Mouse (Mus musculus) thymus, adult 2 months (tissue): ENCODE measurements around the gene Casp12. TPM values are rescaled to one million over a fixed set of nuclear protein-coding genes. Genes with fewer than 3 reads are reported as not detected.
"Not testable (repeated sequence)": the region's sequence is repeated elsewhere in the genome, so short reads cannot be mapped to it uniquely, and the experiment has no call there.

ENCODE experiments used
- DNase-seq: peaks from one replicate; pipeline ENCODE4 v3.0.0; 2021
- H3K27ac ChIP-seq: fragments of 200-500 bp; 2 replicates; pipeline ENCODE4 v1.5.1; 2012; ENCODE audit warnings: low read length, control low read depth; ENCODE audit not compliant: control insufficient read depth, insufficient read depth
- H3K27me3 ChIP-seq: fragments of 200-500 bp; 2 replicates; pipeline ENCODE4 v1.6.1; 2012; ENCODE audit warnings: mild to moderate bottlenecking, low read length, moderate library complexity, mixed read lengths; ENCODE audit not compliant: control insufficient read depth, insufficient read depth
- H3K36me3 ChIP-seq: fragments of 200-500 bp; 2 replicates; pipeline ENCODE4 v1.6.1; 2012; ENCODE audit warnings: mild to moderate bottlenecking, low read length, moderate library complexity; ENCODE audit not compliant: control insufficient read depth, insufficient read depth
- H3K4me1 ChIP-seq: fragments of 200-500 bp; replicated peaks from 2 replicates; pipeline ENCODE4 v1.6.1; 2012; ENCODE audit warnings: low read length; ENCODE audit not compliant: control insufficient read depth, insufficient read depth
- H3K4me3 ChIP-seq: fragments of 200-500 bp; 2 replicates; pipeline ENCODE4 v1.5.1; 2012; ENCODE audit warnings: mild to moderate bottlenecking, low read length, control low read depth, moderate library complexity; ENCODE audit not compliant: control insufficient read depth, insufficient read depth
- CTCF ChIP-seq: fragments of 200-500 bp; IDR thresholded peaks from 2 replicates; pipeline ENCODE4 v1.5.1; 2012; ENCODE audit warnings: mild to moderate bottlenecking, control low read depth, low read length, moderate library complexity, borderline replicate concordance; ENCODE audit not compliant: control insufficient read depth, poor library complexity, insufficient read depth; ENCODE audit errors: extremely low read depth
- POLR2A ChIP-seq: fragments of 200-500 bp; IDR thresholded peaks from 2 replicates; pipeline ENCODE4 v1.6.1; 2012; ENCODE audit warnings: mild to moderate bottlenecking, low read length, control low read depth, moderate library complexity; ENCODE audit not compliant: control insufficient read depth, poor library complexity, insufficient read depth; ENCODE audit errors: extremely low read depth
- WGBS: fragments of 180-500 bp; shearing (Covaris S2); methylation state at CpG from one replicate; pipeline ENCODE4 v1.1.7; 2018; 5-methylcytosine and 5-hydroxymethylcytosine counted together
- polyA plus RNA-seq: library from polyadenylated mRNA; depleted of rRNA; stranded (reverse); fragments of >200 nt; gene quantifications from 2 replicates; pipeline ENCODE4 v1.2.3, GENCODE M21; 2012; rRNA removed

Gene Casp12
- polyA plus RNA-seq, 1 experiment: 1.2 TPM

GRCm38 (mm10) chr9:5356801-5357200, 11.6 kb downstream of the Casp12 start:
- no peak for DNase-seq
- Histone ChIP-seq H3K4me1 (no peaks in the 10 kb centered on the region), H3K27ac (no peak overlapping the region), H3K4me3 (no peak overlapping the region), H3K36me3 (no peaks in the 10 kb centered on the region), H3K27me3 (no peaks in the 10 kb centered on the region)
- TF ChIP-seq CTCF (no peak), POLR2A (no peak)

GRCm38 (mm10) chr9:5393561-5393960, 48.3 kb downstream of the Casp12 start:
- H3K4me1 ChIP-seq: no peaks in the 10 kb centered on the region
- TF ChIP-seq POLR2A (no peak), CTCF (no peak)
- H3K4me3 ChIP-seq: no peak overlapping the region
- DNase-seq: no peak
- no peak overlapping the region for H3K27ac ChIP-seq
- no peaks in the 10 kb centered on the region for H3K27me3 ChIP-seq
- H3K36me3 ChIP-seq: no peaks in the 10 kb centered on the region

GRCm38 (mm10) chr9:5395861-5396260, 50.6 kb downstream of the Casp12 start:
- DNase-seq, H3K27ac ChIP-seq, H3K27me3 ChIP-seq, H3K36me3 ChIP-seq, H3K4me3 ChIP-seq, H3K4me1 ChIP-seq: not testable (repeated sequence)
- WGBS: 18% methylated on average over 5 of the region's 5 CpGs

GRCm38 (mm10) chr9:5410988-5411568, 65.8 kb downstream of the Casp12 start:
- Histone ChIP-seq H3K27ac (no peak overlapping the region), H3K4me1 (no peaks in the 10 kb centered on the region), H3K27me3 (no peaks in the 10 kb centered on the region), H3K4me3 (no peak overlapping the region), H3K36me3 (no peaks in the 10 kb centered on the region)
- 97% methylated on average over 1 of the region's 1 CpGs for WGBS
- TF ChIP-seq CTCF (no peak), POLR2A (no peak)
- no peak for DNase-seq

GRCm38 (mm10) chr9:5412446-5413111, 67.3 kb downstream of the Casp12 start:
- Histone ChIP-seq H3K4me1 (no peaks in the 10 kb centered on the region), H3K27me3 (no peaks in the 10 kb centered on the region), H3K36me3 (no peaks in the 10 kb centered on the region), H3K4me3 (no peak overlapping the region), H3K27ac (no peak overlapping the region)
- TF ChIP-seq POLR2A (no peak), CTCF (no peak)
- WGBS: 61% methylated on average over 4 of the region's 4 CpGs
- no peak for DNase-seq

GRCm38 (mm10) chr9:5417871-5418270, 72.6 kb downstream of the Casp12 start:
- Histone ChIP-seq H3K36me3 (no peaks in the 10 kb centered on the region), H3K27ac (no peak overlapping the region), H3K4me1 (no peaks in the 10 kb centered on the region), H3K4me3 (no peak overlapping the region), H3K27me3 (no peaks in the 10 kb centered on the region)
- no peak for DNase-seq
- TF ChIP-seq POLR2A (no peak), CTCF (no peak)
- WGBS: 73% methylated on average over 2 of the region's 2 CpGs

Other genes starting within 250 kb of the Casp12 start
- 0.88 and 1.2 TPM in 2 replicates for gene Casp1, start 46.9 kb upstream of the Casp12 start, polyA plus RNA-seq
- gene Casp4, start 36.6 kb upstream of the Casp12 start, polyA plus RNA-seq: 3.5 and 6.3 TPM in 2 replicates